Mouse (Mus musculus): Measurements from ENCODE around the gene Tbx4.

DNA sequence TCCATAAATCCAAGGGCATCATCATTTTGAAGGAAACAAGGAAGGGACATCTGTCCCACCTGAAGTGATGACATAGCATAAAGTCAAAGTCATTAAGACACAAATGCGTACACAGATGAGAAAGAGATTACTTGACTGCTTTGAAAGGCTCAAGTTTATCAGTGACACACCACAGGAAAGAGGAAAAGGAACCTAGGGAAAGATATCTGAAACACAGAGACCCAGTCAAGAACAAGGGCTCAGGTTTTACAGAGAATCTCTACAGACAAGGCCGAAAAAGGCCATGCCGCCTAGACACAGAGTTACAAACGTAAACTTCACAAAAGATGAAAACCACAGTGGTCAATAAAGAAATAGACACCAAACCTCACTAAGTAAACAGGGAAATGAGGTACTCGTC lies 73.6 kb downstream of the Tbx4 start:
- no peak for TF ChIP-seq UBTF (IDR thresholded peaks at IDR 0.05; ENCODE audit: borderline replicate concordance, insufficient read depth, low read depth, low read length)
- peak; percentile 92 for TF ChIP-seq TCF12 (IDR thresholded peaks at IDR 0.05; ENCODE audit: low read depth, low read length)
- TF ChIP-seq POLR2A (IDR thresholded peaks at IDR 0.05; ENCODE audit: control insufficient read depth in 1 of 2, insufficient read depth in 1 of 2, low read depth in 1 of 2, low read length in 2 of 2, poor library complexity in 1 of 2): no peak; a peak in 1 of 4 replicates
- TF ChIP-seq E2F4 (IDR thresholded peaks at IDR 0.05; ENCODE audit: borderline replicate concordance, low read depth, low read length): no peak
- no peak for TF ChIP-seq CTCF (IDR thresholded peaks at IDR 0.05 in 2 of 3, conservative IDR thresholded peaks at IDR 0.05 in 1 of 3; ENCODE audit: control insufficient read depth in 1 of 3, insufficient read depth in 1 of 3, low read depth in 2 of 3, low read length in 3 of 3, poor library complexity in 1 of 3, severe bottlenecking in 1 of 3)
- no peak for TF ChIP-seq NRF1 (IDR thresholded peaks at IDR 0.05; ENCODE audit: insufficient read depth, low read depth, low read length, poor library complexity, severe bottlenecking)
- peak; percentile 35; the same call in 1 of the 2 replicates for TF ChIP-seq HCFC1 (IDR thresholded peaks at IDR 0.05; ENCODE audit: low read depth, low read length)
- 0 out of 2 replicates have a peak, but pooled peaks have one; percentile 1 for TF ChIP-seq CHD1 (IDR thresholded peaks at IDR 0.05; ENCODE audit: low read depth, low read length)
- peak; percentile 96 to 98 for TF ChIP-seq EP300 (IDR thresholded peaks at IDR 0.05; ENCODE audit: low read depth in 1 of 2, low read length in 2 of 2)

All from MEL (cell line).